Mouse (Mus musculus): Measurements from ENCODE around the gene Ube2ql1.

GRCm38 (mm10) chr13:69758979-69759378 is 19.3 kb upstream of the Ube2ql1 start:
- TF ChIP-seq USF1 (IDR thresholded peaks at IDR 0.05; ENCODE audit: low read depth, low read length) (no peak), POLR2A (IDR thresholded peaks at IDR 0.05; ENCODE audit: control insufficient read depth in 1 of 2, insufficient read depth in 1 of 2, low read depth in 1 of 2, low read length in 2 of 2, poor library complexity in 1 of 2) (no peak), MAFK (IDR thresholded peaks at IDR 0.05; ENCODE audit: borderline replicate concordance, low read depth, low read length) (no peak), POLR2AphosphoS2 (IDR thresholded peaks at IDR 0.05; ENCODE audit: low read length) (no peak), MEF2A (IDR thresholded peaks at IDR 0.05; ENCODE audit: extremely low read depth, insufficient replicate concordance, low read depth, low read length, poor library complexity, severe bottlenecking) (no peak), EP300 (IDR thresholded peaks at IDR 0.05; ENCODE audit: low read depth in 1 of 2, low read length in 2 of 2) (no peak), CHD2 (IDR thresholded peaks at IDR 0.05; ENCODE audit: low read length) (no peak), UBTF (IDR thresholded peaks at IDR 0.05; ENCODE audit: borderline replicate concordance, insufficient read depth, low read depth, low read length) (no peak)

Data from MEL (cell line).